Mouse (Mus musculus) brain, embryonic 18.5 days (tissue): ENCODE results near the gene Bloc1s4.
A peak's percentile ranks its signal among the peaks of the same experiment; 100 is the strongest.

ENCODE experiments used
- DNase-seq: peaks from one replicate; pipeline ENCODE4 v3.0.0-alpha.2; 2012; ENCODE audit warnings: low read depth, low spot score

Gene Bloc1s4

GRCm38 (mm10) chr5:36748536-36749061 lies at the start of gene Bloc1s4:
Bloc1s4 (minus strand) TSS chr5:36748650.
- DNase-seq, result peak; percentile 83

GRCm38 (mm10) chr5:36797291-36797690 lies 48.8 kb upstream of the Bloc1s4 start:
- DNase-seq, result no peak

- DNase-seq, result peak; percentile 85
Measured at GRCm38 (mm10) chr5:36796296-36797014, 48.0 kb upstream of the Bloc1s4 start, which contains the start of gene Mrfap1. Mrfap1 (minus strand) TSS chr5:36796772.

- peak; percentile 12 for DNase-seq
Measured at GRCm38 (mm10) chr5:36795647-36796295, 47.3 kb upstream of the Bloc1s4 start.

GRCm38 (mm10) chr5:36791861-36792260 lies 43.4 kb upstream of the Bloc1s4 start:
- DNase-seq, result no peak

GRCm38 (mm10) chr5:36786052-36786451 lies 37.6 kb upstream of the Bloc1s4 start:
- DNase-seq, result no peak

- no peak for DNase-seq
Measured at GRCm38 (mm10) chr5:36779512-36779911, 31.1 kb upstream of the Bloc1s4 start.

- no peak for DNase-seq
Measured at GRCm38 (mm10) chr5:36778901-36779300, 30.5 kb upstream of the Bloc1s4 start.

- no peak for DNase-seq
Measured at GRCm38 (mm10) chr5:36777186-36777585, 28.7 kb upstream of the Bloc1s4 start.

- no peak for DNase-seq
Measured at GRCm38 (mm10) chr5:36776021-36776575, 27.6 kb upstream of the Bloc1s4 start.

GRCm38 (mm10) chr5:36775317-36775716 lies 26.9 kb upstream of the Bloc1s4 start:
- DNase-seq, result no peak

- no peak for DNase-seq
Measured at GRCm38 (mm10) chr5:36772586-36772985, 24.1 kb upstream of the Bloc1s4 start.

- DNase-seq, result no peak
Measured at GRCm38 (mm10) chr5:36769603-36770002, 21.2 kb upstream of the Bloc1s4 start.

GRCm38 (mm10) chr5:36766958-36767703 lies 18.7 kb upstream of the Bloc1s4 start:
- no peak for DNase-seq

- no peak for DNase-seq
Measured at GRCm38 (mm10) chr5:36759848-36760247, 11.4 kb upstream of the Bloc1s4 start.

- no peak for DNase-seq
Measured at GRCm38 (mm10) chr5:36757033-36757432, 8.6 kb upstream of the Bloc1s4 start.

GRCm38 (mm10) chr5:36750119-36751078 lies 1.9 kb upstream of the Bloc1s4 start:
- DNase-seq, result no peak

- no peak for DNase-seq
Measured at GRCm38 (mm10) chr5:36747794-36748535, 485 bp downstream of the Bloc1s4 start.

GRCm38 (mm10) chr5:36747071-36747470 lies 1.4 kb downstream of the Bloc1s4 start:
- no peak for DNase-seq
